Mouse (Mus musculus): Measurements from ENCODE around the gene Mccc1.

The Mccc1 gene

DNA sequence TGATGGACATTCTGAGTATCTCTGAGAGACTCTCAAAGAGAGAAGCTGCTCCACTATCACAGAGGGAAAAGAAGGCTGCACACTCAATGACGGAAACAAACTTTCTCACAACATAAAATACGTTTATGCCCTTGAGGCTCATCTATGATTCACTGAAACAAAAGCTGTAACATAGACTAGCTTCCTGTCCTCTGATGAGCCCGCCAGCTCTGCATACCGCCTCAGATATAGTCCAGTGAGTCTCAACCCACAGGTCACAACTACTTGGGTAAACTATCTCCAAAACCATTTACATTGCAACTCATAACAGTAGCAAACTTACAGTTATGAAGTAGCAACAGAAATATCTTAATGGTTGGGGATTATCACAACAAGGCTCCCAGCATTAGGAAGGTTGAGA, 78.0 kb downstream of the Mccc1 start:
- no peak for DNase-seq (ENCODE audit: low read depth, low spot score)

DNA sequence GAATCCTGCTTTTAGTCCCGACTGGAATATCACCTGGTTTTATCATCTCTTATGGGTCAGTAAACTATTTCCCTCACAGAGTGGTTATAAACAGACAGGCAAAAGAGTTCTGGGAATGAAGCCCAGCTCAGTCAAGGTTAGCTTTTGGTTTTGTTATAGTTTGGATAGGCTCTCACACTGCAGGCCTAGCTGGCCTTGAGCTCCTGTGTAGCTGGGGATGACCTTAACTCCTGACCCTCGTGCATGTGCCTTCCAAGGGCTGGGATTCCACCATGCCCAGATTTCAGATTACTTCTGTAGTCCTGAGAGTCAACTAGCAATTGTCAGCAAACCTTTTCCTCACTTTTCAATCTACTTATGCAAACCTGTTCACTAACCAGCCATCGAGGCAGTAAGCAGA, 82.2 kb downstream of the Mccc1 start:
- DNase-seq (ENCODE audit: low read depth, low spot score) = no peak

Measured in ZHBTc4 (cell line).